Mouse (Mus musculus) hematopoietic stem cell, adult 5-6 weeks (primary cell): ENCODE results near the gene Satb1. TPM values are rescaled to one million over a fixed set of nuclear protein-coding genes. Genes with fewer than 3 reads are reported as not detected.

Source experiments
- ATAC-seq, 2 experiments: fragments of 125-278 bp in 1 of 2; replicated peaks in 1 of 2; 2 replicates each; pipeline ENCODE4 v1.8.0; 2016 to 2017; ENCODE audit warnings: inconsistent platforms in 2 of 2, mild to moderate bottlenecking in 2 of 2, moderate number of reproducible peaks in 2 of 2, low read depth in 1 of 2, moderate TSS enrichment in 1 of 2; ENCODE audit not compliant: low FRiP score in 2 of 2, poor library complexity in 2 of 2, severe bottlenecking in 2 of 2, insufficient read depth in 1 of 2, low TSS enrichment in 1 of 2
- total RNA-seq: library from RNA; stranded (forward); fragments of 172-1452, 232-1000 nt; gene quantifications from 2 replicates; pipeline ENCODE4 v1.2.3, GENCODE M21; 2017

Satb1 gene
- total RNA-seq, 1 experiment from 2014 or later = 64.1 TPM

DNA sequence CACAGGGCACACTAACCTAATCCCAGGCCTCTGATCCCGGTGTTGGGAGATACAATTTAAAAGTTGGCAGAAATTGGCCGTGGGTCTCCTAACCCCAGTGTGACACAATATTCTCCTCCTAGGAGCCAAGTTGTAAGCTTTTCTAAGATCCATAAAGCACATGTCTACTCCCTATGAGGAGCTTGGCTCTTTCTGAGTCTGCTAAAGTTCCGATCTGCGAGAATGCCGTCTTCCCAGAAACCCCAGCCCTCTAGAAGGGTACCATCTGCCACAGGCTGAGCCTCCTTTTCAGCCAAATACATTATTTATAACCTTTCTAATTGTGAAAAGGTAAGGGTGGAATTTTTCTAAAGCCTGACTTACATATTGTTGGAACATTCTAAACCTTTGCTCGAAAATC is 43.3 kb downstream of the Satb1 start:
- ATAC-seq = no peak

DNA sequence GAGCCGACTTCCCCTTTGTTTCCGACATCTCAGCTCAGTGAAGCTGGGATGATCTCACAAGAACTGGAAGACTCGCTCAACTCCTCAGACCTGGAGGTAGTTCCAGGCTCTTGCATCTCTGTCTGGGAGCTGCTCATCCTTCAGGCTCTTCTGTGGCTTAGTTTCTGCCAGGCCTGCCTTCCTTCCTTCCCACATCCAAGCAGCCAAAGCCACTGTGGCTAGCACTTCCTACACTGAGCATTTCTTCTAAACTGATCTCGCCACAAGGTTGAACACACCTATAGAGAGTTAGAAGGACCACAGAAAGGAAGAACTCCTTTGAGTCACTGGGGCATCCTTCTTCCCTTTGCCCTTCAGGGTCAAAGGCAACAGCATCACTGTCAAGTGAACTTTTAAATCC is 44.0 kb downstream of the Satb1 start:
- ATAC-seq = 0 out of 4 replicates have a peak, but pooled peaks of 1 of the 2 experiments have one; percentile 12

DNA sequence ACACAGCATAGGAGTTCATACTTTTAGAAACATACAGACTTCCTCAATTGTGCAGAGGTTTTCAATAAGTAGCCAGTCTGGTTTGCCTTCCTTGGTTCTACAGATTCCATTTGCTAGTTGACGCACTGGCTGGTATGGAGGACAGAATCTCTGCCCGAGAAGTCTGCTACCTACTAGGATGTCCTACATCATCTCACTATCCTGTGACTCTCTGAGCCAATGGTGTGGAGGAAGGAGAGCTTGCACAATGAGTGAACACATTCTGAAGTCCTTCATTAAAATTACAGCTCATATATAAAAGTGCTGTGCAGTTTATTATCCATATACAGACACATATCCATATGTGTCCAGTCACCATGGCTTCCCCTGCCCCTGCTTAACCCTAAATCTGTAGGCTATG is 45.1 kb downstream of the Satb1 start:
- ATAC-seq = no peak; a peak in 1 of 4 replicates

DNA sequence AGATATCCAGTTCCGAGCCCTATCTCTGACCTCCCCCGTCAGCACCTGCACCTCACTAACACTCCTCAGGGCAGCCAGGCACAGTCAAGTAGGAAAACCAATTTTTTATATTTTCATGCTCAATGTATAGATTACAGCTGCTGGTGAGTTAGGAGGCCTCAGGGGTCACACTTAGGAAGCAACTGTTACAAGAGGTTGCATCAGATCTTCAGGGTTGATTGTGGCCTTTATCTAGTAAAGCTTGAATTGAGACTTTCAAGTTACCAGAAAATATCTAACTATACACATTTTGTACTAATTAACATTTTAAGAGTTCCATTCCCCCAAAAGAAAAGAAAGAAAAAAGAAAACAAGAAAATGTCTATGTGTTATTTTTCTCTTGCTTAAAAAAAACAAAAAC is 47.0 kb downstream of the Satb1 start:
- ATAC-seq = no peak

DNA sequence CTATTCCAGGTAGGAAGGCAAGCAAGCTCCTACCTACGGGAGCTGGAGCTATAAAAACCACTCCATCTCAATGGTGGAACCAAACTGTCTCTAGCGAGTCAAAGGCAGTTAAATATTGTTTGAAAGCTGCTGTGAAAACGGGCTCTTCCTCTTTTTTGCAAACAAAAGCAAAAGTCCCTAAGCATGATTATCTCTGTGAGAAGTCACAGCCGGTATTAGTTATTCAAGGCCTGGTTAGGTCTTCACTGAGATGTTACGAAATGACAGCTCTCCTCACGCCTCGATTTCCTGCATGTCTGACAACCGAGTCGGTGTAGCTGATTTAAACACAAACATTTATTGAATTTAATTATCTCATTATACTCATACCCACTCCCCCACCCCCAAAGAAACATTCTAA is 48.2 kb downstream of the Satb1 start:
- peak in 1 of 2 experiments; percentile 55; a peak in 1 of 4 replicates for ATAC-seq

DNA sequence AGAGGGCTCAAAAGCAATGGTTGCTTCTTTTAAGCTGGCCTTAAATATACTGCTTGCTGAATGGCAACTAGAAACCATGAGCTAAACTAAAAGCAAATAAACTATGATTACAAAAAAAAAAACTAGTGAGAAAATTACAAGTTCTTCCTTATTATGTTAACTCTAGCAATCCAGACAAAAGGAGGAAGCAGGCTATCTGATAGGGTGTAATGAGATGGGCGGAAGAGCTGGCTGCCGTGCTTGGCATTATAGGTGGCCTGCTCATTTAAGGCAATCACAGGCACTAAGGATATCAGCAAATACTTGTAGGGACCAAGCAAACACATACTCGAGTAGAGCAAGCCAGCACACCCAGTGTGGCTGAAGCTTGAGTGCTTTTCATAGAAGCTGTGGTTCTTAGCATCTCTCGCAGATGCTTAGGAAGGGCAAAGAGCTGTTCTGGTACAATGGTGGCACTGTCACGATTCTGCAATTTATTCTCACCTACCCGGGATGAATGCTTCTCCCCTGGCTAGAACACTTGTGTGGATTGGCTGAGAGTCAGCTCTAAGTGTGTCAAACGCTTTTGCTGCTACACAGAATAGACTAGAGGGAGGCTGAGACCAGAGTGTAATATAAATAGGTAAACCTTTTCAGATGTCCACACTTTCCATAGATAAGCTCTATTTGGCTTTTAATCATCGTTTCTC is 49.4 kb downstream of the Satb1 start:
- no peak for ATAC-seq

DNA sequence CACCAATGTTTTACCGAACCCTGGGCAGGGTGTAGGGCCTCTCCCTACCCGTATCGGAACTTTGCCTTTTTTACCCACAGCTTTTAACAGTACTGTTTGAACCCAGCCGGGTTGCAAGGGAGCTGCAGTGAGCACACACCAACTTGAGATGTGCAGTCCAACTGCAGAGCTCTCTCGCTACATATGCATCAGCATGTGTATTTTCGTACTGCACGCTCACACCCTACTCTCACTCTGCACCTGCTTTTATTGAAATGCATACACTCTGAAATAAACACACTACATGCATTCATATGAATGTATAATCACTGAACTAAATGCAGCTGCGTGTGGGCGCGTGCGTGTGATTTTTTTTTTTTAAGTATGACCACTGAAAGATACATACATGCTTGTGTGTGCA is 53.1 kb downstream of the Satb1 start:
- no peak for ATAC-seq

DNA sequence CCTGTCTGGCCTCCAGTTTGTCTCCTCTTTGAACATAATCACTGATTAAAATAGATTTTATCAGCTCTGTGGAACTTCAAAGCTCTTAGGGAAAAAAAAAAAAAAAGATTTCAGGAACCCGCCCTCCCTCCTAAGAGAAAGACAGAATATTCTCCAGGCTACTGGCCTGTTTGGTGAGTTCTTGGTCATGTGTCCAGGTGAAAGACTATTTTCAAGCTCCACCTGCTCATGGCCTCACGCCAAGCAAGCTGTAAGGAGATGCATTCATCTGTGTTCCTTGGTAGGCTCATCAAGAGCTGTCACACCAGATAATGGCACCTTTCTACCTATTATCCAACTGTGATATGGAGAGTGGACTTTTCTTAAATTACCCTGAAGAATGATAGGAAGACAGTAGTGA is 54.1 kb downstream of the Satb1 start:
- ATAC-seq = no peak

DNA sequence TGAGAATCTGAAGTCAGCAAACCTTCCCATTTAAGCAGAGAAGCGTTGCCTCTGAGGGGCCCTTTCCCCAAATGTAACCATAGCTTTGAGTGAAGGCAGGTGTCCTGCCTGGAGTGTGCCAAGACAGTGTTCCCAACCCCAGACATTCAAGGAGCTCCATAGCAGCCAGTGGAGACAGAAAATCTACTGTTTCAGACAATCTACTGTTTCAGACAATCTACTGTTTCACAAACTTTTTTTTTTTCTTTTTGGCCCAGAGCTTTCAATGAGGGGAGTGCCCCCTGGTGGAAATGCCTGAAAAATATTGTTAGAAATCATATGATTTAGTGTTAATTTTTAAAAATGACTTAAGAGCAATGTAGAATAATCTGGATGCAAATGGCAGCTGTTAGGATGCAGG is 55.3 kb downstream of the Satb1 start:
- peak in 1 of 2 experiments; percentile 36; a peak in 1 of 4 replicates for ATAC-seq

DNA sequence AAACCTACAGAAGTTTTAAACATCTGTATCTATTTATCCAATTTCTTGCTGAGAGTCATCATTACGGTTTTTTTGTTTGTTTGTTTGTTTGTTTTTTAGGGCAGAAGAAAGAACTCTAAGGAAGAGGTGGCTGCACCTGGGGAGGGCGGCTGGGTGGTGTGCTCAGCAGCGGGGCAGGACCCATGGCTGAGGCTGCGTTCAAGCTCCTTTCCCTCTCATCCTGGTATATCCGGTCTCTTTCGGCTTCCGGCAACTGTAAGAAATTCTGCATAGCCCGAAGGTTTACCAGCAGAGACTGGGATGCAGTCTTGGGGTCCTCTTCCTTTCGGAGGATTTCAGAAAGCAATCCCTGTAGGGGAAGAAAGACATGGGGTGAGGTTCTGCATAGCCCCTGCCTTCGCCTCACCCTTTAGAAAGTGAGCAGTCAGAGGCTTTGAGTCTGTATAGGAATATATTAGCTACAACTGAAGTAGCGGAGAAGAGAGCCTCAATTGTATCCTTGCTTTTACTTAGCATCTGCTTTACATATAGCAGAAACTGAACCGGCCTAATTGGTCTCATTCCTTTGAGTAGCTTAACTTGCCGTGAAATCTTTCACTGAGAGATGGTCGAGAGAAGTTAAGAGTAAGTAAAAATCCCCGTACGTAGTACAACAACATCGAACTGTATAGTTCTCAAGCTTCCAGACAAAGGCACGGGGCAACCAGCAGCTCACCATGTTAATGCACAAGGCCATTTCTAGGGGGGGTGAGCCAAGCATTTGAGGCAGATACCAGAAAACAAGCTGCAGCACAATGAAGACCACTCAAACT is 57.8 kb downstream of the Satb1 start:
- no peak for ATAC-seq

DNA sequence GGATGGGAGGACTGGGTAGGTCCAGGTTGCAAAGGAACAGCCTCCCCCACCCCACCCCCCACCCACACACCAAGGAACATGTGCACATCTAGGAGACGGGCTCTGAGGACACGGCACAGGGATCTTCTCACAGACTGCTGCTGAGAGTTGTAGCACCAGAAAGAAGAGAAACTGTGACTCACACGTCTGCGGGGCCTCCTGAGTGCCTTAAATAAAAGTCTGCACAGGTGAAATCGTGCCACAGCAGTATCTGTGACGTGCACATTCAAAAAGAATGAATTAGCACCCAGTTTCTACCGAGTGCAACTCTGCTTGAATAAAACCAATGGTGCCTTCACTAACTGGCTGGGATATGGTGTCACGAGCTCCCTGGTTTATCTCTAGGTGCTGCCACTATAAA is 69.5 kb downstream of the Satb1 start:
- no peak for ATAC-seq

DNA sequence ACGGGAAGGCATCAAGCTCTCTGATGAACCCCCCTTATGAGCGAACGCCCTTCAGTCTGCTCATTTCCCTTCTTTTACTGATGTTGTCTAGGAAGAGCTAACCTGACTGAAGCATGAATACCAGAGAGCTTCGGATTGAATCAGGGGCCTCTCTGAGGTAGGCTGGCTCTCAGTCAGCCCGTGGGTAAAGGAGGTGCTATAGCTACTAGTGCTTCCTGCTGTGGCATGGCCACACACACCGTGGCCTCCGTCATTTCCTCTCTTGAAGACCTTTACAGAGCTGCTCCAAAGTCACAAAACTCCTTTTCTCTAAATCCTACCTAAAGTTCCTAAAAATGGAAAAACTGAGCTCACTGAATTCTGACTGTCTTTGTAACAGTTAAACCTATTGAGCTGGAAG is 70.6 kb downstream of the Satb1 start:
- ATAC-seq = peak; percentile 65 to 69; a peak in 3 of 4 replicates

DNA sequence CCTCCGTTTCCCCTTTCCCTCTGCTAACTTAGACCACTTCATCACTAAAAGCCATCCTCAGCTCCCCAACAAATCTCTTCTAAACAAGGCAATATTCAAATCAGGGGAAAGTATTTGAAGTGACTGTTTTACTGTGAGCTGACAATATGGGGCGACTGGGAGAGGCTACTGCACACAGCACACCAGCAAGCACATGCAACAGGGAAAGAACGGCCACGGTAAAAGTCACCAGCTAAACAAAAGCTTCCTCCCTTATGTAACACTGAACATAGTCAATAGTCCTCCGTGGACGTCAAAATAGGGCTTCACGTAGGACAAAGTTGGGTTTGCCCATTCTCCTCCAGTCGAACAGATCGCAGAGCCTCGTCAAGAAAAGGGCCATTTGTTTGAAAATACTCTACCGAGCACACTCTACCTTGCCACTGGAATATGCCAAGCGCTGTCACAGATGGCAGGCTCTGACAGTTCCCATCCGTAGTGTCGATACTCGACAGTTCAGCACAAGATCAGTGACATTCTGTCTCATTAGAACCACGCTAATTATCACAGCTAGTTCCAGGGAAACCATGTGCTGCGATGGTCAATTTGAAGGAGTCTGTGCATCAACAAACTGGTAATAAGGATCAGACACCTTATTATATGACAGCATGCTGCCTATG is 72.0 kb downstream of the Satb1 start:
- ATAC-seq = no peak

DNA sequence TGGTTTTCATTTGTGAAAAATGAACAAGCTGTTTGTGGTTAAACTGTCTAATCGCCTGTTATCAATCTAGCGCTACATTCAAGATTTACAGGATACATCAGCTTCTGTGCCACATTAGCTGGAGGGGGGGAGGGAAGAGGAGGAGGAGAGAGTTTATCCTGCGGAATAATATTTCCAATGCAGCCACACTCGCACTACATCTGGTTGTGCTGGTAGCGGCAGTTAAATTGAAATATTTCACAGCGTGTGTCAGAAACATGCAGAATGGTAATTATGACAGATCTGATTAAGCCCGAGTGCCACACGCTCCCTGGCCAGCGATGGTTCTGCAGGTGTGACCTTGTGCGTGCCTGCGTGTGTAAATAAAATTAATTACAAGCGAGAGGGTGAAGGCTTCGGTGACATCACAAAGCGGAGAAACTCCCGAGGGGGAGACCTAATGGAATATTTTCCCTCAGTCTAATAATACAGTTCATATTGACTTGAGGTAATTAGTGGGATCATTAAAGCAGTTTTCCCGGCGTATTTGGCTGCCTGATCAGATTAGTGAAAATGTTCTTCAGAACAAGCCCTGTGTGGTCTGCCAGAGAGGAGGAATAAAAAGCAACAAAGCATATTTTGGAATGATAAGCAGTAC is 72.7 kb downstream of the Satb1 start:
- peak; percentile 36 to 50; a peak in 2 of 4 replicates for ATAC-seq

DNA sequence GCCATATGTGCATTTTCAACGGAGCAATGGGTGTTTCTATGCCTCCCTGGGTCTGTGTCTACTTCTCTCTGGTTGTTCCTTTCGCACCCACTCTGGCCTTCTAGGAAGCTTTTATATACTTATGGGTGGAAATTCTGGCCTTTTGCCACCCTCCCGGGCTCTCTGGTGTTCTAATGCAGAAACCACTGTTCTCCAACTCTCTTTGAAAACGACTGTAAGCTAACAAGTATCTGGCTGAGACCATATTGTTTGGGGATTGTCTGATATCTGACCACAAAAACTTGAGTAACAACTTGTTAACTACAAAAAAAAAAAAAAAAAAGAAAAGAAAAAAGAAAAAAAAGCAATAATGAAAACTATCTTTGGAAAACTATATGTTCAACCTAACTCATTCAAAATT is 73.6 kb downstream of the Satb1 start:
- ATAC-seq = no peak

DNA sequence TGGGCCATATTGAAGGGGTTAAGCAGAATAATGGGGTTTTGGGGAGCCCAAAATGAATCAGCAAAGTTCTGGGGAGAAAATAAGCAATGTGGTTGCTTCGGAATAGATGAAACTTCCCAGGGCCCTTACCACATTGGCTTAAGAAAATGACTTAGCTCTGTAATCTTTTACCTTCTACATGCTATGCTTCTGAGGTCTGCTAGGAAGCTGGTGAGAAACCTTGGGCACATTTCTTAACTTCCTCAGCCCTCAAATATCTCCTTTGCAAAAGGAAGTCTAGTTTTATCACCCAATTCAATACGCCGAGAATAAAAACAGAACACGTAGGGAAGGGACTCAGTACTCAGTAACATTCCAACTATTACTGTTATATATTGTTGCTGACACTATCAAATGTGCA is 80.9 kb downstream of the Satb1 start:
- ATAC-seq = peak; percentile 22 to 57; a peak in 2 of 4 replicates

DNA sequence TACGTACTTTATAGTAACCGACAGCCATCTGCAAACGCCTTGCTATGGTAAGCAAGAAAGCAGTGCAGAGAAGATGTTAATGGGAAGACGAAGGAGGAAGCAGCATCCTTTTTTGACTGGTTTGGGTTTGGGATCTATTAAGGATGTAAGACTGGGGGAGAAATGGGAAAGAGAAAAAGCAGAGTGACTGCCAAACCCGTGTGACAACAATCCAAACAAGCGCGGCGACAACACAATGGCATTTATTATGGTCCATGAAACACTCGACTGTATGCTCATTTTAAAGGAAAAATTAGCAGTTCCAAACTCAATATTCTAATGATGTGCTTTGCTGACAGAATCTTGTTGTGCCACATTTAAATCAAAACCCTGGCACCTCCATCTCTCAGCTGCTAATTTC is 85.9 kb downstream of the Satb1 start:
- ATAC-seq = no peak

DNA sequence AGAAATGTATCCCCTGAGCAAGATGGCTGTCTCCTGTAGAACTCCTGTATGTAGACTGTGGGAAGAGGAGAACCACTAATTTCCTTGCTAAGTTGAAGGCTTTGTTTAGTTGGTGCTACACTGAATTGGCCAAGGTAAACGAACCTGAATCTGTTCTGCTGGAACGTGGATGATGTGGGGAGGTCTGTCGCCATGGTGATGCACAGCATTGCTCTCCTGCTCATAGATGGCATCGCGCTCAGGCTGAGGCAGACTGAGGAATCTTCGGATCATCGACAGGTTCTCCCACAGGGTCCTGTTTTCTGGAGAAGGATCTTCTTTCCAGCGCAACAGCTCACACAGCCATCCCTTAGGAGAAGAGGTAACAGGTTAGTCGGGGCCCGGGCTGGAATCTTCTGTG is 90.6 kb downstream of the Satb1 start:
- ATAC-seq = no peak
